Mouse (Mus musculus) kidney, adult 11 months (tissue): ENCODE results near the gene Aplp2.

Experiments used
- DNase-seq: peaks from one replicate; pipeline ENCODE4 v3.0.0; 2022

Gene Aplp2

GRCm38 (mm10) chr9:31223475-31223874 lies 11.9 kb upstream of the Aplp2 start:
- DNase-seq: no peak

DNA sequence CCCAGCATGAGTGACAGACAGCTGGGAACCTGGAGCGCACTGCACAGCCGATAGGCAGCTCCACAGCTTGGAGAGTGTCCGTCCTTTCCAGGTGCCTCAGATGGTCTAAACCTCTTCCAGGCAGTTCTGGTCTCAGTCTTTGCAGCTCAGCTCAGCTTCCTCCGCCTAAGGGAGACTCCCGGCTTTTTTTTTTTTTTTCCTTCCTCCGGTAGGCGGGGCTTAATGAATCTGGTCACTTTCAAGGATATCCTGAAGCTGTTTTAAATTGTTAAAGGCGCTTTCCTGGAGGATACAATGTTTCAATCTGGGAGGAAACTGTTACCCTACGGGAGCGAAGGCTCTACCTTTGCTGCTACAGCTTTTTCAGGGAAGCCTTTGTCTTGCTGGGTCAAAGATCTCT lies 9.6 kb upstream of the Aplp2 start:
- DNase-seq: no peak

DNA sequence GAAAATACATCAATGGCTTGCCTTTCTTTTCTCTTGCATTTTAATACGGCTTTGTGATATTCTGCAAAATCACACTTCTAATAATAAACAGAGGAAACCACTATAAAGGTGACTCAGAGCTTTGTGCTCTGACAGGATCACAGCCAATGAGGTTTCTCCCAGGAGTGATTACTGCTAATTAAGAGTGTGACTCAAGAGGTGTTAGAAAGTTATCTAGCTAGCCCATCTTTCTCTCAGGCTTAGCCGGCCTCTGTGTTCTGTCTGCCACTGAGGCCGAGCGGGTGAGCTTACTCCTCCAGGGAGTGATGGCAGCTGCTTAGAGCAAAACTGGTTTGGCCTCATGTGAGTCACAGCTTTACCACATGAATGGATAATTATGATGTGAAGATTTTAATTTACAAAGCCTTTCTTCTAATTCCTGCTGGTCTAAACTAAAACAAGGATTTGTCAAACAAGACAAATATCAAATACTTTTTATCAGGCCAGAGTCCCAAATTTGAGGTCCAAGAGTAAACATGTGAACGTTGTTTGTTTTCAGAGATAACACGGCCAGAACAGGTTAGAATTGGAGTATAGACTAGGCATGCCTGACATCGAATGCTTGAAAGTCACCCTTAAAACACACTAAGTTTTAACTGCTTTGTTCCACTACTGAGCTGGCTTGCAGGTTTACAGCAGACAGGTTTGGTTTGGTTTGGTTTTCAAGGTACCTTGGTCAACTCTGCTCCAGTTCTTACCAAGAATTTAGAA lies 6.2 kb upstream of the Aplp2 start:
- DNase-seq: no peak

GRCm38 (mm10) chr9:31212500-31213008 lies 939 bp upstream of the Aplp2 start:
- DNase-seq: peak; percentile 23

DNA sequence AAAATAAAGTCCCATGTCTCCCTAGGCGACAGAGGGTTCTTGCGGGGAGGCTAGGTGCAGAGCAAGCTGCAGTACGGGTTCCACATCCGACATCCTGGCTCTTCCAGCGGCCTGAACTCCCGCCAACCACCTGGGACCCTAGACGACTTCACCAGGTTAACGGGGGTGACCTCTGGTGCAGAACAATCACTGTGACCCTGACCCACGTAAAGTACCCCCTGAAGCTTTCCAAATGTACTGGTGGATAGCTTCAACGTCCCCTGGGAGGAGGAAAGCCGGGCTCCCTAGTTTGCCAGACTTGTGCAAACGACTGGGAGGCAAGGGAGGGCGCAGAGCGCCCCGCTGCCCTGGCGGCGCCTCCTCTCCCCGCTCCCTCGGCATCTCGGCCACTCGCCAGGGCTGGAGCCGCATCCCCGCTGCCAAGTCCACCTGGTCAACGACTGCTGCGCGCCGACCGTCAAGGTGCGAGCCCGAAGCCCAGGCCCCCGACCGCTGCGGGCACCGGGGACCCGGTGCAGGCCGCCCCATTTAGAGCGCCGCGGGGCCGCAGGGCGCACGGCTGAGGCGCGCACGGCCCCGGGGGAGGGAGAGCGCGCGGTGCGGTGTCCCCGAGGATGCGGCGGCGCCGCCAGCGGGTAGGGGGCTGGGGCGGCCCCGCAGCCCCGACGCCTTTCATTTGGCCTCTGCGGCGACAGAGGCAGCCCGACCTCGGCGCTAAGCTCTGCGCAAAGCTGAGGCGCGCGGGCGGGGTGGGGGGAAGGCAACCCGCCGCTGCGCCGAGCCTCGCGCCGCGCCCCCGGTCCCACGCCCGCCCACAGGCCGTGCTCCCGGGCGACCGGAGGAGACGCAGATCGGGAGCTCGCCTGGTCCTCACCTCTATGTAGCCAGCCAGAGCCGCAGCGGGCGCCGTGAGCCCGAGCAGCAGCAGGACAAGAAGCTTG lies 596 bp downstream of the Aplp2 start:
- peak; percentile 51 for DNase-seq

DNA sequence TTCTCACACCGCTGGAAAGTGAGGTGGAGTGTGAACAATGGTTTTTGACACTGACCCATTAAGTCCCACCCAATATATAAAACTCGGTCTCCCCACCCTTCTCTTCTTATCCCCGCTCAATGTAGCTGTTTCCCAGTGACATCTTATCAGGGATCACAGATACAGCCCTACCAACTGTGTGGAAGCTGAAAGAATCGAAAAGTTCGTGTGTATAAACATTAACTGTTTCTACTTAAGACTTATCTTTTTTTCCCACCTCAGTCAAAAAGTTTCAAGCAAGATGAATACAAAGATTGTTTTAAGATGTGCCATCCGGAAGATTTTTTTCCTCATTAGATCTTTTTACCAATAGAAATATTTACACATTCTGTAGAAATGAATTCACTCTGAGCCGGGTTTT lies 1.5 kb downstream of the Aplp2 start:
- DNase-seq: no peak

GRCm38 (mm10) chr9:31209502-31209901 lies 2.1 kb downstream of the Aplp2 start:
- no peak for DNase-seq

GRCm38 (mm10) chr9:31207732-31208131 lies 3.9 kb downstream of the Aplp2 start:
- DNase-seq: no peak

DNA sequence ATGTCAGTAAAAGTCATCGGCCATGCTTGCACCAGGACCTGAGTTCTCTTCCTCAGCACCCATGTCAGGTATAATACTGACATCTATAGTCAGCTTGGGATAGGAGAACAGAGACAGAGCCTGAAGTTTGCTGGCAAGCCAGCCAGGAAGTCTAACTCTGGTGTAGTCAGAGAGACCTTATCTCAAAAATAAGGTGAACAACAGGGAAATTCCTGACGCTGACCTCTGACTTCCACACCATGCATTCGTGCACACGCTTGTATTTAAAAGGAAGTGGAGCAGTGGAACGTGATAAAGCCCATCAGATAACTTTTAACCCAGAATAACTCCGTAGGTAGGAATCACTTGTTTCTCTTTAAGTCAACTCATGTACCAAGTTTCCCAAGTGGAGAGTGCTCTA lies 6.9 kb downstream of the Aplp2 start:
- DNase-seq: peak; percentile 31

- no peak for DNase-seq
These were observed 7.9 kb downstream of the Aplp2 start for GRCm38 (mm10) chr9:31203571-31204210.

- DNase-seq: no peak
These were observed 8.5 kb downstream of the Aplp2 start for GRCm38 (mm10) chr9:31203068-31203467.

GRCm38 (mm10) chr9:31198614-31199013 lies 13.0 kb downstream of the Aplp2 start:
- DNase-seq: no peak

GRCm38 (mm10) chr9:31197782-31198181 lies 13.8 kb downstream of the Aplp2 start:
- no peak for DNase-seq

GRCm38 (mm10) chr9:31196742-31197141 lies 14.9 kb downstream of the Aplp2 start:
- no peak for DNase-seq

DNA sequence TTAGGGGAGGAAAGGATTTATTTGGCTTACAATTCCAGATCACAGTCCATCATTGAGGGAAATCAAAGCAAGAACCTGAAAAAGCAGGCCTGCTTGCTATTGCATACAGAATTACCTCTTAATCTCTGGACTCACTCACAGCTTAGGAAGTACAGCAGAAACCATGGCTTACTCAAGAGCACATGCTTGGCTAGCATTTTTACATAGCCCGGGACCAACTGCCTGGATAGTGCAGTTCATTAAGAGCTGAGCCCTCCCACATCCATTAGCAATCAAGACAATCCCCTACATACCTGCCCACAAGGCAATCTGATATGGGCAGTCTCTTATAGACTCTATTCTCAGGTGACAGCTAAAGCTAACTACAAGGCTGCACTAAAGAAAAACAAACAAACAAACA lies 16.0 kb downstream of the Aplp2 start:
- no peak for DNase-seq

GRCm38 (mm10) chr9:31192378-31192777 lies 19.2 kb downstream of the Aplp2 start:
- no peak for DNase-seq

DNA sequence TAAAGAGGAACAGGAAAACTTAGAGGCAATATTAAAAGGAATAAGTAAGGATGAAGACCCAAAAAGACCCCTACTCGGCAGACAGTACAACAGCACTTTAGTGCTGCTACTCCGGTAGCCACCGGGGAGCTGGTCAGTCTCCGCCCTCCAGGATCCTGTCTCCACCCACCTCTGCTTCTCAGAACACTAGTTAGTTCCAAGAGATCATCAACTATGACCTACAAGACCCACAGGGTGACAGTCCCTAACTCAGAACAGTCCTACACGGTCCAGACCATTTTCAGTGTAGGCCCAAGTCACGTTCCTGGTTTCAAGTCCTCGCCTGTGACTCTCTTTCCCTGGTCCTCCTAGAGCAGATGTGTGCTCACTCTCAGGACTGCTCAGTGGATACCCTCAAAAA lies 20.1 kb downstream of the Aplp2 start:
- no peak for DNase-seq

DNA sequence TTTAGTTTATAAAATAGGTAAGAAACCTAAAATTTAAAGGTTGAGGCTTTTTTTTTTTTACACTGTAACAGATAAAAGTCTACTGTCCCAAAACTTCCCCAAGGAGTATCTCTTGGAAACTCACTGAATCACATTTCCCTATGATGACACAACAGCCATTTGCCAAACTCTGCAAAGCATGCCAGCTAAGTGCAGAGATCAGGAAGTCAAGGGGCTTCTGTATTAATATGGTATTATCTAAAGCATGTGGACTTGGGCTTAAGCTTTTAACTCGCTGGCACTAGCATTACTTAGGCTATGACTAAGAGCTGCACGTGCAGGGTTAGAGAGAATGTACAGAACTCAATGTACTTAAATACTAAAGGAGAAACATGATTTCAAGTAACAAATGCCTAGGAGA lies 22.4 kb downstream of the Aplp2 start:
- no peak for DNase-seq

DNA sequence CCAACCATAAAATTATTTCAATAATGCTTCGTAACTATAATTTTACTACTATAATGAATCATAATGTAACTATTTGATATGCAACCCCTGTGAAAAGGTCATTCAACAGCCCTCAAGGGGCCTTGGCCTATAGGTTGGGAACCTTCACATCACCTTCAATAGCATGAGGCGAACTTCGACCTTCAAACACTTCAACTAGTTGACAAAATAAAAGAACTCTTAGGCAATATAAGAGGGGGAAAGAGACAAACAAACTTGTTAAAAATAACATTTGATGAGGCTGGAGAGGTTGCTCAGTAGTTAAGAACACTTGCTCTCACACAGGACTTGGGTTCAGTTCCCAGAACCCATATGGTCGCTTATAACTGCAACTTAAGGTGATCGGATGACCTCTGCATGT lies 27.2 kb downstream of the Aplp2 start:
- DNase-seq: no peak

DNA sequence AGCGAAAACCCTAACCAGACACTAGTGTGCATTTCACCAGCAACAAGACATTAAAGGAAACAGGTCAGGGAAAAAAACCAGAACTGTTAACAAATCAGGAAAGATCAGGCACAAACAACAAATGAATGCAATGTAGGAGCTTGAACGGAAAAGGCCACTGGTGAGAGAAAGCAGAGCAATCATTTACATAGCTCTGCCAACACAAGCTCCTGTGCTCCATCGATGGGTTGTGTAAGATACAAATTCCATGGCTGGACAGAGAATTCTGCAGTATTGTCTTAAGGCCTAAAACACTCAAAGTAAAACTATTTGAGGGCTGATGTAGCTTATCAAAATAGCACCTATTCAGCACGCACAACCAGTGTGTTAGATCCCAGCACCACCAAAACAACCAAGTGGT lies 28.6 kb downstream of the Aplp2 start:
- DNase-seq: no peak

DNA sequence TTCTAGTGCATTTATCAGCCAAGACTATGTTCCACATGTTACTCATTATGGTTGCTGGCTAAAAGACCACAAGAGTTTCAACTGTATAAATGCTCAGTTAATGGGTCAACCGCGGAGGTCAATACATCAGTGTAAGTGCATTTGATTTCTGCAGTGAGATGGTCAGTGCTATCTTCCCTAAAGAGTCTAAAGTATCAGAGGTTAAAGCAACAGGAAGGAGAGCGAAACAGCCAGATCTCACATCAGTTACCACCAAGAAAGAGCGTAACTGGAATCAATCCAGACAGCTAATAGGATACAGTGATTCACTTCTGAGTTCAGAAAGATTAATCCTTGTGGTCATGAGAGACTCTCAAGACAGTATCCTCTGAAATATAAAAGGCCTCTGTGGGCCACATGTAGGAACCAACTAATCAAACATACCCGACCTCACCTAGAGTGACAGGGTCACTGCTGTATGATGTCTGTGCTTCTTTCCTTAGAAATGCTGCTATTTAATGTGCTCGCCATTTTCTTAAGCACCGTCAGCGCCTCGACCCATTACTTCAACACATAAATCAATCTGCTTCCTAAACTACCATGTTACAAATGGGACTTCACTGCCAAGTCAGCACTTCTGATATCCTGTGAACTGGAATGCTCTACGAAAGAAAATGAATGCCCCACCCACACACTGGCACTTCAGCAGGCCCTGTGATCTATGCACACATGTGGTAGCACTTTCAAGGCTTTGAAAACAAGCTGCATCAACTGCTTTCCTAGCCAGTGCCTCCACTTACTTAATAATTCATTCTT lies 30.1 kb downstream of the Aplp2 start:
- no peak for DNase-seq

DNA sequence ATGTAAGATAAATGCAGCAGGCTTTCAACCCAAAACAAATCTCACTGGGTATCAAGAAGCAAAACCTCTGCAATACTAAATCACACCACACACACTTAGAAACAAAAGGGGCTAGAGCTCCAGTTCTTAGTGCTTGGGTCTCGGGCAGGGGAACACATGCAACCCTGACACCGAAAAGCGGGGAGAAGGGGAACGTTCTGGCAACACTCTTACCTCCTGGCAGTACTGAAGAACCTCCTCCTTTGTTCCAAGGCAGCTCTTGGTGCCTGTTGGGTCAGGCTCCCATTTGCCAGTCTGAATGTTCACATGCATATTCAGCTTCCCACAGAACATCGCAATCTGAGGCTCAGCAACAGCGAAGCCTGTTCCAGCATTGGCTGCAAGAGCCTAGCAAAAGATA lies 33.9 kb downstream of the Aplp2 start:
- no peak for DNase-seq
